Mouse (Mus musculus): Measurements from ENCODE around the gene H2-DMb2.

DNA sequence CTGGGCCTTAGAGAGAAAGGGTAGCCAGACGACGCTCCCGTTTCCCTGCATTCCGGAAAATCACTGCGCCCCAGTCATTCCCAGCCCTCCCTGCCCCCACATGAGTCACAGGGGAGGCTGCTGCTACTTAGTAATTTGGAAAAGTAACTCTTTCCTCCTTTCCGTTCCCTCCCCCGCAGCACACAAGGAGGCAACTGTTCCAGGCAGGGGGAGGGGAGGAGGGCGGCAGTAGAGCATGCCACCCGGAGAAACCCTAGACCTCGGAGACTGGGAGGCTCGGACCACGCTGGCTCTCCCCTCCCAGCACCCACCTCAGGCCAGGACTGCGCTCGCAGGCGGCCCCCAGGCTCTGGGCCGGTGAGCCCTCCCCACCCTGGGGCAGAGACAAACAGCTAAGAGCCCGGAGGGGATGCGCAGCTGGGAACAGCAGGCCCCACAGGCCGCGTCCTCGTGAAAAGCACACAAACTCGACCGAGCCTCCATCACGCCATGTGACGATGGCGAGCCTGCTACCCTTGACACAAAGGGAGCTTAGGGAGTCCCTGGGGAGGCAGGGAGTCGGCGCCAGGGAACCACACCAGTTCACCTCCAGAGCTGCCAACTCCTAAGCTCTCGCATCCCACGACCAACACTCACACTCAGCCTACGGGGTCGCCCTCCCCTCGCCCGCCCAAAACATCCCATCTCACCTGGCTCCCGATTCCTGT is 21.8 kb upstream of the H2-DMb2 start:
- no peak for TF ChIP-seq CTCF (IDR thresholded peaks at IDR 0.05; ENCODE audit: low read depth)
- no peak; the same call in 1 of the 2 replicates for TF ChIP-seq EP300 (IDR thresholded peaks at IDR 0.05; ENCODE audit: low read depth)

All from liver, postnatal 0 days (tissue).